Mouse (Mus musculus) intestine, embryonic 16.5 days (tissue): ENCODE measurements at regions not wholly inside any gene's neighbourhood (a gene's known extent, or its start where the extent isn't known, plus 50 kb on each side); places are given as distances from the start of the nearest gene placed in this dataset.

ENCODE experiments used
- ATAC-seq: fragments of 200-750 bp; cut with Nextera tagmentation; 2 replicates; pipeline ENCODE4 v1.8.0; 2017; ENCODE audit warnings: moderate TSS enrichment, moderate library complexity
- H3K27ac ChIP-seq: fragments of 300-500 bp; sonication (generic); 2 replicates; pipeline ENCODE4 v1.5.1; 2014; ENCODE audit warnings: mild to moderate bottlenecking, low read length
- H3K27me3 ChIP-seq: fragments of 300-500 bp; sonication (generic); replicated peaks from 2 replicates; pipeline ENCODE4 v1.6.1; 2014; ENCODE audit warnings: low read length, control low read depth, mixed read lengths; ENCODE audit not compliant: control insufficient read depth, insufficient read depth
- H3K36me3 ChIP-seq: fragments of 300-500 bp; sonication (generic); 2 replicates; pipeline ENCODE4 v1.6.1; 2014; ENCODE audit warnings: low read length, control low read depth; ENCODE audit not compliant: control insufficient read depth, insufficient read depth
- H3K4me1 ChIP-seq: fragments of 300-500 bp; sonication (generic); 2 replicates; pipeline ENCODE4 v1.6.1; 2014; ENCODE audit warnings: low read length, control low read depth, mixed read lengths; ENCODE audit not compliant: control insufficient read depth, insufficient read depth
- H3K4me2 ChIP-seq: fragments of 300-500 bp; sonication (generic); 2 replicates; pipeline ENCODE4 v1.6.1; 2014; ENCODE audit warnings: low read depth, low read length, control low read depth
- H3K4me3 ChIP-seq: fragments of 300-500 bp; sonication (generic); 2 replicates; pipeline ENCODE4 v1.5.1; 2014; ENCODE audit warnings: mild to moderate bottlenecking, low read length
- H3K9ac ChIP-seq: fragments of 300-500 bp; sonication (generic); 2 replicates; pipeline ENCODE4 v1.6.1; 2014; ENCODE audit warnings: low read depth, low read length
- H3K9me3 ChIP-seq: fragments of 300-500 bp; sonication (generic); 2 replicates; pipeline ENCODE4 v1.6.1; 2016; ENCODE audit warnings: low read length, control low read depth; ENCODE audit not compliant: control insufficient read depth
- WGBS: fragments of 180-500 bp; shearing (Covaris S2); extraction: QIAGEN DNeasy Blood & Tissue Kit; methylation state at CpG from one replicate; pipeline ENCODE4 v1.1.7; 2014; 5-methylcytosine and 5-hydroxymethylcytosine counted together

- H3K27me3 ChIP-seq: no peaks in the 10 kb centered on the region
- ATAC-seq: no peak
- no peak overlapping the region for H3K9ac ChIP-seq
- no peaks in the 10 kb centered on the region for H3K9me3 ChIP-seq
- H3K36me3 ChIP-seq: no peaks in the 10 kb centered on the region
- no peaks in the 10 kb centered on the region for H3K4me1 ChIP-seq
- H3K4me3 ChIP-seq: no peak overlapping the region
- no peak overlapping the region for H3K27ac ChIP-seq
- no peak overlapping the region for H3K4me2 ChIP-seq
- WGBS: 68% methylated on average over 5 of the region's 5 CpGs
Measured at GRCm38 (mm10) chr2:78983944-78984498, 116.1 kb downstream of the Ube2e3 start.

- Histone ChIP-seq H3K36me3 (no peaks in the 10 kb centered on the region), H3K27ac (no peak overlapping the region), H3K4me3 (no peak overlapping the region), H3K9me3 (no peaks in the 10 kb centered on the region), H3K4me2 (no peak overlapping the region), H3K27me3 (no peaks in the 10 kb centered on the region), H3K9ac (no peak overlapping the region), H3K4me1 (peaks cover 3% of the 10 kb centered on the region; the same call in 1 of the 2 replicates)
- ATAC-seq: no peak
- 78% methylated on average over 7 of the region's 7 CpGs for WGBS
Measured at GRCm38 (mm10) chr2:78986984-78987383, 119.1 kb downstream of the Ube2e3 start.

GRCm38 (mm10) chr2:78987388-78987787, 119.5 kb downstream of the Ube2e3 start:
- no peak overlapping the region for H3K27ac ChIP-seq

GRCm38 (mm10) chr2:78988224-78988623, 120.3 kb downstream of the Ube2e3 start:
- 84% methylated on average over 2 of the region's 2 CpGs for WGBS
- Histone ChIP-seq H3K9me3 (no peaks in the 10 kb centered on the region), H3K4me1 (peaks cover 3% of the 10 kb centered on the region; the same call in 1 of the 2 replicates), H3K4me3 (no peak overlapping the region), H3K36me3 (no peaks in the 10 kb centered on the region), H3K27ac (no peak overlapping the region), H3K27me3 (no peaks in the 10 kb centered on the region), H3K4me2 (no peak overlapping the region), H3K9ac (no peak overlapping the region)
- no peak for ATAC-seq

More at GRCm38 (mm10) chr2:78987388-78987787, 119.5 kb downstream of the Ube2e3 start:
- Histone ChIP-seq H3K4me2 (no peak overlapping the region), H3K27me3 (no peaks in the 10 kb centered on the region), H3K36me3 (no peaks in the 10 kb centered on the region), H3K9me3 (no peaks in the 10 kb centered on the region), H3K9ac (no peak overlapping the region), H3K4me3 (no peak overlapping the region), H3K4me1 (peaks cover 3% of the 10 kb centered on the region; the same call in 1 of the 2 replicates)
- WGBS: 95% methylated on average over 3 of the region's 3 CpGs
- ATAC-seq: no peak

GRCm38 (mm10) chr2:78994800-78995555, 127.1 kb downstream of the Ube2e3 start:
- ATAC-seq: no peak
- Histone ChIP-seq H3K4me3 (no peak overlapping the region), H3K4me1 (peaks cover 3% of the 10 kb centered on the region; the same call in 1 of the 2 replicates), H3K9me3 (no peaks in the 10 kb centered on the region), H3K4me2 (no peak overlapping the region), H3K36me3 (no peaks in the 10 kb centered on the region), H3K27ac (no peak overlapping the region), H3K27me3 (no peaks in the 10 kb centered on the region), H3K9ac (no peak overlapping the region)
- WGBS: 77% methylated on average over 3 of the region's 3 CpGs

- H3K9me3 ChIP-seq: no peaks in the 10 kb centered on the region
- H3K27ac ChIP-seq: no peak overlapping the region
- no peak overlapping the region for H3K4me3 ChIP-seq
- no peak overlapping the region for H3K9ac ChIP-seq
- H3K27me3 ChIP-seq: no peaks in the 10 kb centered on the region
- 98% methylated on average over 8 of the region's 8 CpGs for WGBS
- no peaks in the 10 kb centered on the region for H3K4me1 ChIP-seq
- no peak for ATAC-seq
- H3K36me3 ChIP-seq: no peaks in the 10 kb centered on the region
- H3K4me2 ChIP-seq: no peak overlapping the region
Measured at GRCm38 (mm10) chr2:78998637-78999036, 130.7 kb downstream of the Ube2e3 start.

GRCm38 (mm10) chr2:78999410-78999809, 131.5 kb downstream of the Ube2e3 start:
- Histone ChIP-seq H3K4me1 (no peaks in the 10 kb centered on the region), H3K9ac (no peak overlapping the region), H3K4me3 (no peak overlapping the region), H3K27ac (no peak overlapping the region), H3K4me2 (no peak overlapping the region), H3K27me3 (no peaks in the 10 kb centered on the region), H3K36me3 (no peaks in the 10 kb centered on the region), H3K9me3 (no peaks in the 10 kb centered on the region)
- ATAC-seq: no peak
- 55% methylated on average over 4 of the region's 4 CpGs for WGBS

- Histone ChIP-seq H3K27me3 (no peaks in the 10 kb centered on the region), H3K4me3 (no peak overlapping the region), H3K4me1 (no peaks in the 10 kb centered on the region), H3K9ac (no peak overlapping the region), H3K4me2 (no peak overlapping the region), H3K27ac (no peak overlapping the region), H3K9me3 (no peaks in the 10 kb centered on the region), H3K36me3 (no peaks in the 10 kb centered on the region)
- WGBS: 43% methylated on average over 1 of the region's 1 CpGs
- ATAC-seq: no peak
Measured at GRCm38 (mm10) chr2:79004862-79005261, 136.9 kb downstream of the Ube2e3 start.

GRCm38 (mm10) chr2:79008642-79009041, 140.7 kb downstream of the Ube2e3 start:
- no peaks in the 10 kb centered on the region for H3K36me3 ChIP-seq
- H3K4me2 ChIP-seq: no peak overlapping the region
- H3K27ac ChIP-seq: no peak overlapping the region
- no peak for ATAC-seq
- no peaks in the 10 kb centered on the region for H3K4me1 ChIP-seq
- WGBS: 82% methylated on average over 3 of the region's 3 CpGs
- H3K9me3 ChIP-seq: no peaks in the 10 kb centered on the region
- H3K9ac ChIP-seq: no peak overlapping the region
- no peak overlapping the region for H3K4me3 ChIP-seq
- H3K27me3 ChIP-seq: no peaks in the 10 kb centered on the region
